Mouse (Mus musculus) myocyte (in vitro differentiated cells): Measurements from ENCODE around the gene Mab21l3.
A peak's percentile ranks its signal among the peaks of the same experiment; 100 is the strongest.

ENCODE experiments used
- E2F4 ChIP-seq: IDR thresholded peaks from one replicate; pipeline ENCODE4 v1.6.1; 2011; ENCODE audit warnings: mild to moderate bottlenecking, control low read depth, moderate library complexity; ENCODE audit not compliant: insufficient read depth
- POLR2A ChIP-seq: IDR thresholded peaks from one replicate; pipeline ENCODE4 v1.6.1; 2011; ENCODE audit warnings: low read depth, mild to moderate bottlenecking, control low read depth, moderate library complexity; ENCODE audit not compliant: insufficient read length
- POLR2AphosphoS2 ChIP-seq: IDR thresholded peaks from one replicate; pipeline ENCODE4 v1.6.1; 2011; ENCODE audit warnings: low read depth, control low read depth; ENCODE audit not compliant: insufficient read length
- SRF ChIP-seq: IDR thresholded peaks from one replicate; pipeline ENCODE4 v1.6.1; 2011; ENCODE audit warnings: low read depth; ENCODE audit not compliant: control insufficient read depth, insufficient read length
- TCF12 ChIP-seq: IDR thresholded peaks from one replicate; pipeline ENCODE4 v1.6.1; 2011; ENCODE audit warnings: mild to moderate bottlenecking, control low read depth; ENCODE audit not compliant: poor library complexity, insufficient read depth, severe bottlenecking
- USF1 ChIP-seq: IDR thresholded peaks from one replicate; pipeline ENCODE4 v1.6.1; 2011; ENCODE audit warnings: low read depth, mild to moderate bottlenecking, control low read depth, moderate library complexity

DNA sequence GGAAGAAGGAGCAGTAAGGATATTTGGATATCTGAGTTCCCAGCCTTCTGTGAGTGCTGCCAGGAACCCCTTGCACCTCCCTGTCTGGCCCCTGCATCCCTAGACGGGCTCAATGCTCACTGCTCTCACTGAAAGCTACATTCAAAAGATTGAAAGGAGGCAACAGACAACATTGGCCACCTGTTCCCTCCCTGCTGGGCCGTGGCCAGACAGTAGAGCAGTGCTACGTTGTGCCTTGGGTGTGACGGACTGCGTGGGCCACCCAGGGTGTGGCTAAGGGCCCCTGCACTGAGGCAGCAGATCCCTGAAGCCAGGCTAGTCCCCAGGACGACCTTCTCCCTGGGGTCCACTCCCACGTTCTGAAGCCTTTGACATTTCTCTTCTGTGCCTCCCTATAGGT is 52.5 kb downstream of the Mab21l3 start:
- TF ChIP-seq SRF (peak; percentile 4), POLR2A (no peak), POLR2AphosphoS2 (no peak), TCF12 (no peak), E2F4 (no peak), USF1 (no peak)
